Mouse (Mus musculus) olfactory bulb, adult 2 months (tissue): ENCODE measurements at regions not wholly inside any gene's neighbourhood (a gene's known extent, or its start where the extent isn't known, plus 50 kb on each side); places are given as distances from the start of the nearest gene placed in this dataset.

ENCODE experiments used
- CTCF ChIP-seq: fragments of 200-500 bp; IDR thresholded peaks from 2 replicates; pipeline ENCODE4 v1.5.1; 2012; ENCODE audit warnings: low read depth, mild to moderate bottlenecking, low read length, moderate library complexity; ENCODE audit not compliant: insufficient read depth
- POLR2A ChIP-seq: fragments of 200-500 bp; IDR thresholded peaks from 2 replicates; pipeline ENCODE4 v1.6.1; 2012; ENCODE audit warnings: mild to moderate bottlenecking, low read depth, low read length, moderate library complexity; ENCODE audit not compliant: insufficient read depth

GRCm38 (mm10) chr6:117308636-117309035, 140.3 kb downstream of the Cxcl12 start:
- TF ChIP-seq CTCF, result no peak
- no peak for TF ChIP-seq POLR2A
